Mouse (Mus musculus) midbrain, embryonic 15.5 days (tissue): ENCODE measurements around the gene Chchd5. TPM values are rescaled to one million over a fixed set of nuclear protein-coding genes. Genes with fewer than 3 reads are reported as not detected.

ENCODE experiments used
- polyA plus RNA-seq: library from polyadenylated mRNA; unstranded; fragments of >200 nt; fragmentation: Nextera tagmentation; extraction: Ambion mirVana; gene quantifications from 2 replicates; pipeline ENCODE4 v1.2.1, GENCODE M21; 2015

The Chchd5 gene
- polyA plus RNA-seq, 1 experiment from 2014 or later, result 20.3 TPM

Other genes starting within 250 kb of the Chchd5 start
- gene Zc3h8, start 185.6 kb upstream of the Chchd5 start, polyA plus RNA-seq, result 13.0 and 14.8 TPM in 2 replicates
- 4.2 and 4.3 TPM in 2 replicates for gene Zc3h6, start 162.3 kb upstream of the Chchd5 start, polyA plus RNA-seq
- gene Gm10762, start 162.0 kb upstream of the Chchd5 start, polyA plus RNA-seq, result 19.1 and 19.7 TPM in 2 replicates
- gene Vinac1, start 81.5 kb upstream of the Chchd5 start, polyA plus RNA-seq, result 0.87 and 1.0 TPM in 2 replicates
- 32.2 and 32.9 TPM in 2 replicates for gene Ttl, start 63.8 kb upstream of the Chchd5 start, polyA plus RNA-seq
- gene Polr1b, start 28.7 kb upstream of the Chchd5 start, polyA plus RNA-seq, result 17.1 and 17.5 TPM in 2 replicates
- 57.4 and 60.4 TPM in 2 replicates for gene Slc20a1, start 69.1 kb downstream of the Chchd5 start, polyA plus RNA-seq
- gene Ckap2l, start 167.5 kb downstream of the Chchd5 start, polyA plus RNA-seq, result 6.7 and 8.8 TPM in 2 replicates
- 0.13 and 0.29 TPM in 2 replicates for gene Il1a, start 180.3 kb downstream of the Chchd5 start, polyA plus RNA-seq
- gene Il1b, start 241.4 kb downstream of the Chchd5 start, polyA plus RNA-seq, result not detected in 2 replicates